8 mouse cellular contexts compared by ENCODE assay signal in genomic region chrX:13041630-13042129, GRCm38 (mm10). TPM values are rescaled to one million over a fixed set of nuclear protein-coding genes. Genes with fewer than 3 reads are reported as not detected.
DNase-seq lines count a peak whose midpoint lies in the region; ATAC-seq lines count a peak whose summit lies in the region.

No protein-coding gene starts in this region.

- peak overlapping the region; percentile 49 for H3K4me2 ChIP-seq in hindbrain, embryonic 16.5 days (ENCODE audit: low read length)

- H3K9me3 ChIP-seq in hindbrain, embryonic 16.5 days (ENCODE audit: control insufficient read depth, low read length), result no peaks in the 10 kb centered on the region

- H3K4me1 ChIP-seq in hindbrain, embryonic 16.5 days (ENCODE audit: control insufficient read depth, insufficient read depth, low read depth, low read length), result no peaks in the 10 kb centered on the region

- 5% methylated on average over 35 of the region's 35 CpGs for WGBS in hindbrain, embryonic 16.5 days
- WGBS in macrophage (ENCODE audit: missing documents), result 14% methylated on average over 34 of the region's 35 CpGs

- peak; percentile 78 for DNase-seq in WW6 (ENCODE audit: low read depth, low spot score)
- DNase-seq in cerebellum, postnatal 4 days (ENCODE audit: low spot score in 2 of 2), result peak; percentile 70 to 80
- peak; percentile 95 for DNase-seq in gastrocnemius, adult 18-20 months (ENCODE audit: low spot score)
- peak; percentile 81 to 86 for DNase-seq in left cerebral cortex, adult 18-20 months (ENCODE audit: low spot score in 2 of 2)
- DNase-seq in right cerebral cortex, adult 18-20 months, result peak; percentile 92
- peak; percentile 70 for DNase-seq in urinary bladder, postnatal 10 days (ENCODE audit: low spot score)

- no peaks in the 10 kb centered on the region for H3K79me2 ChIP-seq in macrophage (ENCODE audit: inconsistent target)

- H3K36me3 ChIP-seq in hindbrain, embryonic 16.5 days (ENCODE audit: control insufficient read depth, insufficient read depth, low read length), result no peaks in the 10 kb centered on the region
- H3K36me3 ChIP-seq in macrophage (ENCODE audit: inconsistent target), result no peaks in the 10 kb centered on the region

- no peaks in the 10 kb centered on the region for H3K27me3 ChIP-seq in hindbrain, embryonic 16.5 days (replicated peaks; ENCODE audit: control insufficient read depth, insufficient read depth, low read length)

- peak; percentile 99 for ATAC-seq in hindbrain, embryonic 16.5 days

- H3K9ac ChIP-seq in hindbrain, embryonic 16.5 days (ENCODE audit: low read depth, low read length), result peak overlapping the region; percentile 59

- peak overlapping the region; percentile 49 for H3K4me3 ChIP-seq in hindbrain, embryonic 16.5 days (ENCODE audit: low read length)
- H3K4me3 ChIP-seq in macrophage (ENCODE audit: inconsistent target), result peak overlapping the region; percentile 60

- peak overlapping the region; percentile 82 for H3K27ac ChIP-seq in hindbrain, embryonic 16.5 days (ENCODE audit: low read depth, low read length)
- H3K27ac ChIP-seq in macrophage, result peak overlapping the region; percentile 78

RNA-seq across cellular contexts. Expression of gene Usp9x, which starts 29.6 kb away (rescaled TPM):
- total RNA-seq in gastrocnemius, adult 18-20 months (2021), result 100 to 1,000 TPM; 129 to 157 TPM
- 22.9 and 29.8 TPM in 2 replicates for polyA plus RNA-seq in hindbrain, embryonic 16.5 days (2015; fragmentation: Nextera tagmentation; extraction: Ambion mirVana)
- total RNA-seq in left cerebral cortex, adult 18-20 months (2021), result 100 to 1,000 TPM; 233 to 252 TPM
- 100 to 1,000 TPM; 170 to 387 (median 256) TPM for total RNA-seq in macrophage (2018; cell fraction: chromatin; rRNA removed)
- 100 to 1,000 TPM in 22 of 26 experiments, 10 to 100 TPM in 4; 87.7 to 187 (median 127) TPM for total RNA-seq in macrophage (2018; cell fraction: cytosol; rRNA removed)
- total RNA-seq in macrophage (2018; cell fraction: nucleus; rRNA removed), result 100 to 1,000 TPM; 149 to 279 (median 181) TPM
- polyA plus RNA-seq in macrophage (2018), result 59.1 to 81.6 TPM (median 67.5 TPM) in 3 replicates

Comparison
In these comparisons a context has a peak if more than half of its experiments do, and no peak if none do; other contexts are left out.
1. Peak in every context shown above with its lines: DNase-seq, ATAC-seq, H3K4me3 ChIP-seq and H3K27ac ChIP-seq.